Mouse (Mus musculus): Measurements from ENCODE around the gene Cacna2d1.

GRCm38 (mm10) chr5:15971821-15972220 is 37.3 kb downstream of the Cacna2d1 start:
- no peak for TF ChIP-seq FLI1 (IDR thresholded peaks at IDR 0.05; ENCODE audit: low read length)
- no peak for TF ChIP-seq GATA1 (IDR thresholded peaks at IDR 0.05; ENCODE audit: borderline replicate concordance, low read length)

All from megakaryocyte, embryonic 14.5 days (primary cell).